Mouse (Mus musculus): ENCODE data around the gene Tmeff1. TPM values are rescaled to one million over a fixed set of nuclear protein-coding genes. Genes with fewer than 3 reads are reported as not detected.

Tmeff1 gene
- polyA plus RNA-seq, 1 experiment from 2014 or later = 0.36 TPM

DNA sequence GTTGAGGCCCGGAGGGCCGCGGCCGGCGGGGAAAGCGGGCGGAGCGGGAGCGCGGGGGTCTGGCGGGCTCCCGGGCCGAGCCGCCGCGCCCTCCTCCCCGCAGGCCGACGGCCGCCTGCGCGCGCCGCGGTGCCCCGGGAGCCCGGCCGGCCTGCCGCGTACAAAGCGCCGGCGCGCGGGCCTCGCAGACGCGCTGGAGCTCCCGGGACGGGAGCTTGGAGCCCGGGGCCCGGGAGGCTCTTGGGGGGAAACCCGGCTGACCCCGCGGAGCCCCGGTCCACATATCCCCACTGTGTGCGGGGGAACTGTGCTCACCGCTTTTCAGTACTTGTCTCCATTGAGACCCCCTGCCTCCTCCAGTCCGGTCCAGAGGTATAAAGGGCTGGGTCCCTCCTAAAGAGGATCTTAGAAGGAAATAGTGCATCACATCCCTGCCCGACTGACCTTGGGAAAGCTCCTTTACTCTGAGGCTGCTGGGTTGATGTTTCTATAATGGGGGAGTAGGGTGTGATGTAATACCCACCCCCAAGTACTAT, 44.3 kb upstream of the Tmeff1 start:
- ATAC-seq (peak; percentile 60), DNase-seq (peak; percentile 31)
- Histone ChIP-seq H3K4me1 (ENCODE audit: insufficient read depth) (no peaks in the 10 kb centered on the region), H3K27me3 (ENCODE audit: insufficient read depth, low read length) (peaks cover 9% of the 10 kb centered on the region; the same call in 1 of the 2 replicates), H3K4me2 (ENCODE audit: low read depth, low read length) (peak overlapping the region; percentile 77), H3K4me3 (ENCODE audit: low read depth, low read length) (peak overlapping the region; percentile 57), H3K27ac (ENCODE audit: low read depth) (0 out of 2 replicates have a peak overlapping the region, but pooled peaks have one; percentile 29), H3K36me3 (replicated peaks; ENCODE audit: insufficient read depth, low read length) (no peaks in the 10 kb centered on the region), H3K9me3 (ENCODE audit: low read length) (no peaks in the 10 kb centered on the region), H3K9ac (replicated peaks) (peak overlapping the region; percentile 78)
- under 1% methylated on average over 32 of the region's 50 CpGs for WGBS (ENCODE audit: insufficient replicate concordance)
- no peak for TF ChIP-seq EP300 (IDR thresholded peaks at IDR 0.05; ENCODE audit: low read depth)
- no peak for TF ChIP-seq CTCF (IDR thresholded peaks at IDR 0.05; ENCODE audit: low read depth)

GRCm38 (mm10) chr4:48541526-48542250, 43.3 kb upstream of the Tmeff1 start:
- ATAC-seq (no peak), DNase-seq (no peak)
- Histone ChIP-seq H3K4me1 (ENCODE audit: insufficient read depth) (no peaks in the 10 kb centered on the region), H3K9me3 (ENCODE audit: low read length) (no peaks in the 10 kb centered on the region), H3K27ac (ENCODE audit: low read depth) (no peak overlapping the region), H3K27me3 (ENCODE audit: insufficient read depth, low read length) (peaks cover 9% of the 10 kb centered on the region; the same call in 1 of the 2 replicates), H3K36me3 (replicated peaks; ENCODE audit: insufficient read depth, low read length) (no peaks in the 10 kb centered on the region), H3K9ac (replicated peaks) (no peak overlapping the region), H3K4me3 (ENCODE audit: low read depth, low read length) (peak overlapping the region; percentile 57; the same call in 1 of the 2 replicates), H3K4me2 (ENCODE audit: low read depth, low read length) (peak overlapping the region; percentile 77)
- 41% methylated on average over 15 of the region's 15 CpGs for WGBS (ENCODE audit: insufficient replicate concordance)
- TF ChIP-seq CTCF (IDR thresholded peaks at IDR 0.05; ENCODE audit: low read depth) (no peak), EP300 (IDR thresholded peaks at IDR 0.05; ENCODE audit: low read depth) (no peak)

GRCm38 (mm10) chr4:48542351-48542750, 42.6 kb upstream of the Tmeff1 start:
- no peak for ATAC-seq
- no peak for TF ChIP-seq CTCF (IDR thresholded peaks at IDR 0.05; ENCODE audit: low read depth)
- no peak for TF ChIP-seq EP300 (IDR thresholded peaks at IDR 0.05; ENCODE audit: low read depth)
- no peak overlapping the region for H3K27ac ChIP-seq (ENCODE audit: low read depth)
- no peaks in the 10 kb centered on the region for H3K36me3 ChIP-seq (replicated peaks; ENCODE audit: insufficient read depth, low read length)
- WGBS (ENCODE audit: insufficient replicate concordance) = 46% methylated on average over 5 of the region's 5 CpGs
- H3K4me1 ChIP-seq (ENCODE audit: insufficient read depth) = no peaks in the 10 kb centered on the region
- no peak overlapping the region for H3K9ac ChIP-seq (replicated peaks)
- H3K9me3 ChIP-seq (ENCODE audit: low read length) = no peaks in the 10 kb centered on the region
- H3K4me2 ChIP-seq (ENCODE audit: low read depth, low read length) = no peak overlapping the region
- DNase-seq = no peak
- no peak overlapping the region for H3K4me3 ChIP-seq (ENCODE audit: low read depth, low read length)
- H3K27me3 ChIP-seq (ENCODE audit: insufficient read depth, low read length) = peaks cover 9% of the 10 kb centered on the region; the same call in 1 of the 2 replicates

DNA sequence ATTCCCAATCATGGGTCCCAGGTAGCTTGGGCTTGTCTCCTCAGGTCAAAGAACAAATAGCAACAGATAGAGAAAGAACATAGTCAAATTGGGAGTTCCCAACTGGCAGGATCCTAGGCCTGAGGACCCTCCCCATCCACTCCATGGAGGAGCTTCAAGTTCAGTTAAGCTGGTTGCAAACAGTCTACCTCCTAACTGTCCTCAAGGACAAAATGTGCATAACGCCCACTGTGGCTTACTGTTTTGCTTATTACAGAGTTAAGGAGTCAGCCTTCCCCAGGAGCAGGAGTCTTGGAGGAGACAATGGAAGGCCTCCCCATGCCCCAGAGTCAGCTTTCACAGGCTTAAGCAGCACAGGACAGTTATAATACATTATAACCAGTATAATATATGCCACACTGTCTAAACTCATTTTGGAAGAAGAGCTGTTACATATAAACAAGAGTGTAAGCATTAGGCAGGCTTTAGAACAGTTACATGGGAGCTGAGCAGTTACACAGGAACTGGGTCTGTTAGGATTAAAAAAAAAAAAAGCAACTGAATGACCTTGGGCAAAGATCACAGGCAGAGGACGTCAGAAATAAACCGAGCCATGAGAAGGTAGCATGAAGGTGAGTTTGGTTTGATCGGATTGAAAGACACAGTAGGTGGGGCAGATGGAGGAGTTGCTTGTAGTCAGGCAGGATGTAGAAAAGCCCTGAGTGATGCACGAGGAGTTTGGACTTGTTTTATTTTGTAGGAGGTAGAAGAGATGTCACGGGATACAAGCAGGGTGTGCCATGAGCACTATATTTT, 41.7 kb upstream of the Tmeff1 start:
- no peaks in the 10 kb centered on the region for H3K36me3 ChIP-seq (replicated peaks; ENCODE audit: insufficient read depth, low read length)
- 61% methylated on average over 6 of the region's 6 CpGs for WGBS (ENCODE audit: insufficient replicate concordance)
- H3K27ac ChIP-seq (ENCODE audit: low read depth) = no peak overlapping the region
- peaks cover 9% of the 10 kb centered on the region; the same call in 1 of the 2 replicates for H3K27me3 ChIP-seq (ENCODE audit: insufficient read depth, low read length)
- H3K4me2 ChIP-seq (ENCODE audit: low read depth, low read length) = no peak overlapping the region
- no peaks in the 10 kb centered on the region for H3K9me3 ChIP-seq (ENCODE audit: low read length)
- H3K4me1 ChIP-seq (ENCODE audit: insufficient read depth) = no peaks in the 10 kb centered on the region
- H3K4me3 ChIP-seq (ENCODE audit: low read depth, low read length) = no peak overlapping the region
- no peak for DNase-seq
- no peak overlapping the region for H3K9ac ChIP-seq (replicated peaks)
- TF ChIP-seq EP300 (IDR thresholded peaks at IDR 0.05; ENCODE audit: low read depth) (no peak), CTCF (IDR thresholded peaks at IDR 0.05; ENCODE audit: low read depth) (no peak)
- no peak for ATAC-seq

GRCm38 (mm10) chr4:48544141-48544540, 40.8 kb upstream of the Tmeff1 start:
- H3K27me3 ChIP-seq (ENCODE audit: insufficient read depth, low read length) = peaks cover 9% of the 10 kb centered on the region; the same call in 1 of the 2 replicates
- 79% methylated on average over 8 of the region's 8 CpGs for WGBS (ENCODE audit: insufficient replicate concordance)
- no peak for TF ChIP-seq CTCF (IDR thresholded peaks at IDR 0.05; ENCODE audit: low read depth)
- no peak for TF ChIP-seq EP300 (IDR thresholded peaks at IDR 0.05; ENCODE audit: low read depth)
- H3K4me2 ChIP-seq (ENCODE audit: low read depth, low read length) = no peak overlapping the region
- H3K9ac ChIP-seq (replicated peaks) = no peak overlapping the region
- no peaks in the 10 kb centered on the region for H3K4me1 ChIP-seq (ENCODE audit: insufficient read depth)
- H3K36me3 ChIP-seq (replicated peaks; ENCODE audit: insufficient read depth, low read length) = no peaks in the 10 kb centered on the region
- DNase-seq = no peak
- no peak for ATAC-seq
- H3K9me3 ChIP-seq (ENCODE audit: low read length) = no peaks in the 10 kb centered on the region
- H3K27ac ChIP-seq (ENCODE audit: low read depth) = no peak overlapping the region
- H3K4me3 ChIP-seq (ENCODE audit: low read depth, low read length) = no peak overlapping the region

DNA sequence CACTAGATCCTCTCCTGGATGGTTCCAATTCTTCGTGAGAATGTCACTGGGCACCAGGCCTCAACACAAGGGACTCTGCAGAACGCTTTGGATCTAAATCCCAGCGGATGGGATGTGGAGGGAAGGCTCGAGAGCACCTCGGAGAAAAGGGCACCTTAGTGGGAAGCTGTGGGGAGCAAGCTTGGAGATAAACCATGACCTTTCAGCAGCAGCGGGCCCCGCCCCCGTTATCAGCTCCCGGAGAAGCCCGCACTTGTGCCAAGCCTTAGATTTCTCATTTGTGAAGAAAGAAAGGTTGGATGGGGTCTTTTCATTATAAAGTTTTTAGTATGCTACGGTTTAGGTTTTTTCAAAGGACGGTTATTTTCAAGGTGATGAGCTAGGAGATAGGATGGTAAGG, 39.0 kb upstream of the Tmeff1 start:
- DNase-seq (no peak), ATAC-seq (no peak)
- Histone ChIP-seq H3K27ac (ENCODE audit: low read depth) (no peak overlapping the region), H3K9me3 (ENCODE audit: low read length) (no peaks in the 10 kb centered on the region), H3K4me1 (ENCODE audit: insufficient read depth) (no peaks in the 10 kb centered on the region), H3K4me2 (ENCODE audit: low read depth, low read length) (no peak overlapping the region), H3K9ac (replicated peaks) (no peak overlapping the region), H3K36me3 (replicated peaks; ENCODE audit: insufficient read depth, low read length) (no peaks in the 10 kb centered on the region), H3K27me3 (ENCODE audit: insufficient read depth, low read length) (0 out of 2 replicates have a peak, but pooled peaks cover under 1% of the 10 kb centered on the region), H3K4me3 (ENCODE audit: low read depth, low read length) (no peak overlapping the region)
- no peak for TF ChIP-seq CTCF (IDR thresholded peaks at IDR 0.05; ENCODE audit: low read depth)
- TF ChIP-seq EP300 (IDR thresholded peaks at IDR 0.05; ENCODE audit: low read depth) = no peak
- WGBS (ENCODE audit: insufficient replicate concordance) = 51% methylated on average over 12 of the region's 12 CpGs
